Mouse (Mus musculus) ES-Bruce4 (cell line): ENCODE data around the gene Ctdspl.

Experiments used
- CTCF ChIP-seq: IDR thresholded peaks from one replicate; pipeline ENCODE4 v1.8.1; 2011; ENCODE audit warnings: low read depth, low read length
- EP300 ChIP-seq: IDR thresholded peaks from 2 replicates; pipeline ENCODE4 v1.6.1; 2011; ENCODE audit warnings: low read depth, low read length; ENCODE audit not compliant: insufficient read depth
- POLR2A ChIP-seq: IDR thresholded peaks from one replicate; pipeline ENCODE4 v1.8.1; 2011; ENCODE audit warnings: low read length; ENCODE audit not compliant: insufficient read depth

- TF ChIP-seq POLR2A: no peak
- TF ChIP-seq CTCF: no peak
- no peak for TF ChIP-seq EP300
Observed at GRCm38 (mm10) chr9:118928007-118928406, 1.8 kb downstream of the Ctdspl start.
